Mouse (Mus musculus): ENCODE results near the gene 4921511M17Rik.
A peak's percentile ranks its signal among the peaks of the same experiment; 100 is the strongest.
"Not testable (repeated sequence)": the region's sequence is repeated elsewhere in the genome, so short reads cannot be mapped to it uniquely, and the experiment has no call there.

4921511M17Rik gene

GRCm38 (mm10) chrX:154033727-154034126, at the start of gene 4921511M17Rik:
Gene 4921511M17Rik (minus strand): TSS chrX:154033827.
- DNase-seq (ENCODE audit: low read depth, low spot score) = not testable (repeated sequence)

DNA sequence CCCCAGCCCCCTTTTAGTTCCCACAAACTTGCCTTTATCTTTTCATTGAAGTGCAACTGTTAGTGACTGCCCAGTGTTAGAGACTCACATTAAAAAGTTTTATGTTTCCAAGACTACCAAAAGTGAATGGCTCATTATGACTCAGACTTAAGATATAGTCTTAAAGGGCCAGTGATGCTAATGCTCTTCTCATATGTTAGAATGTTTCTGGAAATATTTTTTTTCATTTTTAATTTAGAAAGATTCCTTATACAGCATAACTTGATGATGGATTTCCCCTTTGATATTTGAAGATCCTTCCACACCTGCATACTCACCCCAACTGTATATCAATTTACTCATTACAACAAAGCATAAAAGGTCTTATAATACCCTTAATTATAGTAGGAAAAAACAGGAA, 21.3 kb upstream of the 4921511M17Rik start, which contains the start of gene Gm10057:
TSS of gene Gm10057 (minus strand) at position 101 of the 400 bp plus-strand sequence.
- DNase-seq (ENCODE audit: low read depth, low spot score) = not testable (repeated sequence)

- DNase-seq (ENCODE audit: low read depth, low spot score) = not testable (repeated sequence)
These were observed 21.1 kb downstream of the 4921511M17Rik start, which contains the start of gene Samt1 for GRCm38 (mm10) chrX:154012540-154012939. Gene Samt1 (minus strand): TSS chrX:154012640.

DNA sequence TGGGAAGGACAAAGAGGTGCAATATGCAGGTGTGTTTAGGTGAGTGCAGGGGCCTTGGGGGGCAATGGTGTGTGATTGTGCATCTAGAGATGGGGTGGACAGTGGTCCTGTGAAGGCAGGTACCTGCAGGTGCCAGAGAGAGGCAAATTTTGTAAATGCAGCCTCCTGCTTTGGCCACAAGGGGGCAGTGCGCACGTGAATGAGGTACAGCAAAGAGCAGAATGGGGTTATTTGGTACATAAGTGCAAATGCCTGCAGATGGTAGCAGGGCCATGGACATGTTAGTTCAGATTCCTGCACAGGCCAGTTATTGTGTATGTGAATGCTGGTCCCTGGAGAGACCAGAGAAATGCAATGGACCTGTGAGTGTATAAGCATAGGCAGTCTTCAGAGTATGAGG, 56.7 kb downstream of the 4921511M17Rik start:
- DNase-seq (ENCODE audit: low read depth, low spot score) = not testable (repeated sequence)

DNA sequence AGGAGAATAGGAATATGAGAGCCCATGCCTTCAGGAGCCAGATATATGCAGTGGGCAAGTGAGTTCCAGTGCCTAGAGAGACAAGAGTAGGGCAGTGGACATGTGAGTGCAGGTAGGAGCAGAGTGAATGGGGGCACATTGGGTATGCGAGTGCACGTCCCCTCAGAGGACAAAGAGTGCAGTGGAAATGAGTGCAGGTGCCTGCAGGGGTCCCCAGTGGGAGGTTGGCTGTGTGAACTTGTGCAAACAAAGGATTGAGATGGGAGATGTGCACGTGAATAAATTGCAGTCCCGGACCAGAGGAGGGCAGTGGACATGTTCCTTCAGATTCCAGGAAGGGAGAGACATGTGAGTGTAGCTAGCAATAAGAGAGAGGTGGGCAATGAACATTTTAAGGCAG, 57.2 kb downstream of the 4921511M17Rik start:
- DNase-seq (ENCODE audit: low read depth, low spot score) = peak; percentile 1

GRCm38 (mm10) chrX:153974450-153974849, 59.2 kb downstream of the 4921511M17Rik start:
- no peak for DNase-seq (ENCODE audit: low read depth, low spot score)

All from R1 (cell line).